Mouse (Mus musculus) frontal cortex, postnatal 10 days (tissue): ENCODE measurements at regions not wholly inside any gene's neighbourhood (a gene's known extent, or its start where the extent isn't known, plus 50 kb on each side); places are given as distances from the start of the nearest gene placed in this dataset.

ENCODE experiments used
- DNase-seq, 2 experiments: peaks; one replicate each; pipeline ENCODE4 v3.0.0; 2022; ENCODE audit warnings: low spot score in 2 of 2, mixed read lengths in 1 of 2

- DNase-seq, result no peak
These were observed 148.2 kb downstream of the Kdr start for GRCm38 (mm10) chr5:75829850-75830625.

- no peak for DNase-seq
These were observed 149.9 kb downstream of the Kdr start for GRCm38 (mm10) chr5:75828332-75828731.

- DNase-seq, result no peak
These were observed 151.8 kb downstream of the Kdr start for GRCm38 (mm10) chr5:75826283-75827098.

GRCm38 (mm10) chr5:75825576-75825975 is 152.7 kb downstream of the Kdr start:
- no peak for DNase-seq

- DNase-seq, result no peak
These were observed 153.6 kb downstream of the Kdr start for GRCm38 (mm10) chr5:75824660-75825059.

- no peak for DNase-seq
These were observed 154.6 kb downstream of the Kdr start for GRCm38 (mm10) chr5:75823646-75824045.

- no peak for DNase-seq
These were observed 160.9 kb downstream of the Kdr start for GRCm38 (mm10) chr5:75817396-75817795.

- no peak for DNase-seq
These were observed 163.8 kb downstream of the Kdr start for GRCm38 (mm10) chr5:75814393-75814984.

- DNase-seq, result no peak
These were observed 165.6 kb downstream of the Kdr start for GRCm38 (mm10) chr5:75812686-75813085.

- DNase-seq, result no peak
These were observed 169.5 kb downstream of the Kdr start for GRCm38 (mm10) chr5:75808551-75809332.

- no peak for DNase-seq
These were observed 173.2 kb downstream of the Kdr start for GRCm38 (mm10) chr5:75805011-75805410.

GRCm38 (mm10) chr5:75804340-75804739 is 173.9 kb downstream of the Kdr start:
- DNase-seq, result no peak

- no peak for DNase-seq
These were observed 175.2 kb downstream of the Kdr start for GRCm38 (mm10) chr5:75803012-75803411.

GRCm38 (mm10) chr5:75800040-75800989 is 177.9 kb downstream of the Kdr start:
- no peak for DNase-seq

- DNase-seq, result no peak
These were observed 178.6 kb downstream of the Kdr start for GRCm38 (mm10) chr5:75799627-75800026.

GRCm38 (mm10) chr5:75793184-75793583 is 185.1 kb downstream of the Kdr start:
- DNase-seq, result no peak

- DNase-seq, result no peak
These were observed 186.5 kb downstream of the Kdr start for GRCm38 (mm10) chr5:75791738-75792137.

GRCm38 (mm10) chr5:75788087-75788486 is 190.2 kb downstream of the Kdr start:
- no peak for DNase-seq

GRCm38 (mm10) chr5:75786196-75786595 is 192.1 kb downstream of the Kdr start:
- DNase-seq, result no peak

GRCm38 (mm10) chr5:75784998-75785593 is 193.2 kb downstream of the Kdr start:
- DNase-seq, result no peak
